Mouse (Mus musculus): ENCODE measurements around the gene Rad18. TPM values are rescaled to one million over a fixed set of nuclear protein-coding genes. Genes with fewer than 3 reads are reported as not detected.

Rad18 gene
- polyA plus RNA-seq, 2 experiments = 8.3 to 22.4 TPM

GRCm38 (mm10) chr6:112736471-112736870 lies 40.0 kb upstream of the Rad18 start:
- TF ChIP-seq CTCF (IDR thresholded peaks at IDR 0.05; ENCODE audit: low read depth) (no peak), EP300 (IDR thresholded peaks at IDR 0.05; ENCODE audit: low read depth) (no peak)
- Histone ChIP-seq H3K27me3 (ENCODE audit: control insufficient read depth, insufficient read depth, low read length) (no peaks in the 10 kb centered on the region), H3K4me1 (replicated peaks; ENCODE audit: control insufficient read depth in 2 of 2, insufficient read depth in 2 of 2, low read length in 1 of 2) (peaks cover 0 to 2% of the 10 kb centered on the region in 2 experiments; a peak in 1 of 4 replicates), H3K36me3 (replicated peaks; ENCODE audit: control insufficient read depth, insufficient read depth, low read depth) (no peaks in the 10 kb centered on the region), H3K9ac (replicated peaks) (no peak overlapping the region), H3K27ac (no peak overlapping the region), H3K4me2 (ENCODE audit: low read depth) (no peak overlapping the region), H3K9me3 (ENCODE audit: control insufficient read depth, low read length) (no peaks in the 10 kb centered on the region), H3K4me3 (ENCODE audit: insufficient read depth in 1 of 2, low read depth in 2 of 2, low read length in 2 of 2) (no peak overlapping the region)
- DNase-seq (ENCODE audit: low read depth in 3 of 3, low spot score in 3 of 3) (no peak), ATAC-seq (ENCODE audit: insufficient read depth) (no peak)
- 73% methylated on average over 3 of the region's 3 CpGs for WGBS (ENCODE audit: insufficient replicate concordance)

DNA sequence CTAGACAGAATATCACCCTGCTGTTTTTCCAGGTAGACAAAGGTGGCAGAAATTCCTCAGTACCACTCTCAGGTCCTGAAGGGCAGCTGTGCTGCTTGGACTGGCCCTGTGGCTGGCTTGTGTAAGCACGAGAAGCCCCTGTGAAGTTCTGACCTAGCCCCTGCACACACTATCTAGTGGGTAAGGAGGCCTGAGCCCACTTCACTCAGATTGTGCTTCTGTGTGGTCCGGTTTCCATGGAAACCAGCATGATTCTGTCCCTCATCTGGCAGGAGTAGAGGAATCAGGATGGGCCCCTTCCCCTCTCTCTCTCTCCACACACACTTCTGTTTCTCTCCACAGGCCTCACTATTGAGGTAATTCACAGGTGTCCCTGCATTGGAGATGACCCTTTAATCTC lies 38.6 kb upstream of the Rad18 start:
- no peak overlapping the region for H3K9ac ChIP-seq (replicated peaks)
- no peaks in the 10 kb centered on the region for H3K36me3 ChIP-seq (replicated peaks; ENCODE audit: control insufficient read depth, insufficient read depth, low read depth)
- no peak overlapping the region for H3K27ac ChIP-seq
- no peak overlapping the region for H3K4me2 ChIP-seq (ENCODE audit: low read depth)
- H3K4me3 ChIP-seq (ENCODE audit: insufficient read depth in 1 of 2, low read depth in 2 of 2, low read length in 2 of 2) = no peak overlapping the region
- ATAC-seq (ENCODE audit: insufficient read depth) (no peak), DNase-seq (ENCODE audit: low read depth in 3 of 3, low spot score in 3 of 3) (no peak)
- H3K4me1 ChIP-seq (replicated peaks; ENCODE audit: control insufficient read depth in 2 of 2, insufficient read depth in 2 of 2, low read length in 1 of 2) = peaks cover 0 to 2% of the 10 kb centered on the region in 2 experiments; a peak in 1 of 4 replicates
- H3K9me3 ChIP-seq (ENCODE audit: control insufficient read depth, low read length) = no peaks in the 10 kb centered on the region
- TF ChIP-seq EP300 (IDR thresholded peaks at IDR 0.05; ENCODE audit: low read depth) (no peak), CTCF (IDR thresholded peaks at IDR 0.05; ENCODE audit: low read depth) (no peak)
- no peaks in the 10 kb centered on the region for H3K27me3 ChIP-seq (ENCODE audit: control insufficient read depth, insufficient read depth, low read length)
- 55% methylated on average over 2 of the region's 2 CpGs for whole genome bisulfite sequencing (ENCODE audit: insufficient replicate concordance)

DNA sequence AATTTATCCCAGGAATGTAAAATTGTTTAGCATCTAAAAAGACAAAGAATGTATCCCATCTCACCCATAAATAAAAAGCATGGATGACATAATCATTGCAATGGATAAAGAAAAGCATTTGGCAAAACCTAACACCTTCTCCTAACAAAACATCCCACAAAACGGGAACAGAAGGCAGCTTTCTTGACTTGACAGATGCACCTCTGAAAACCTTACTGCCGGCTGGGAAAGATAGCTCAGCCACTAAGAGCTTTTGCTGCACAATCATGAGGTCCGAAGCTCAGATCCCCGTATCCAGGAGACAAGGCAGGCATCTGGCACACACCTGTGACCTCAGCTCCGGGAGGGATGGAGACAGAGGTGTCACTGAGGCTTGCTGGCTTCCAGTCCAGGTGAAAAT lies 37.5 kb upstream of the Rad18 start:
- no peak for DNase-seq (ENCODE audit: low read depth in 3 of 3, low spot score in 3 of 3)
- no peak for ATAC-seq (ENCODE audit: insufficient read depth)

GRCm38 (mm10) chr6:112732434-112732833 lies 35.9 kb upstream of the Rad18 start:
- no peaks in the 10 kb centered on the region for H3K36me3 ChIP-seq (replicated peaks; ENCODE audit: control insufficient read depth, insufficient read depth, low read depth)
- TF ChIP-seq EP300 (IDR thresholded peaks at IDR 0.05; ENCODE audit: low read depth) (no peak), CTCF (IDR thresholded peaks at IDR 0.05; ENCODE audit: low read depth) (peak; percentile 55)
- H3K9me3 ChIP-seq (ENCODE audit: control insufficient read depth, low read length) = no peaks in the 10 kb centered on the region
- H3K4me3 ChIP-seq (ENCODE audit: insufficient read depth in 1 of 2, low read depth in 2 of 2, low read length in 2 of 2) = no peak overlapping the region
- 76% methylated on average over 3 of the region's 3 CpGs for WGBS (ENCODE audit: insufficient replicate concordance)
- no peak for ATAC-seq (ENCODE audit: insufficient read depth)
- no peak overlapping the region for H3K4me2 ChIP-seq (ENCODE audit: low read depth)
- no peak overlapping the region for H3K27ac ChIP-seq
- H3K4me1 ChIP-seq (replicated peaks; ENCODE audit: control insufficient read depth in 2 of 2, insufficient read depth in 2 of 2, low read length in 1 of 2) = no peaks in the 10 kb centered on the region
- H3K9ac ChIP-seq (replicated peaks) = no peak overlapping the region
- H3K27me3 ChIP-seq (ENCODE audit: control insufficient read depth, insufficient read depth, low read length) = no peaks in the 10 kb centered on the region
- no peak for DNase-seq (ENCODE audit: low read depth in 3 of 3, low spot score in 3 of 3)

More for the DNA sequence above, 37.5 kb upstream of the Rad18 start:
- Histone ChIP-seq H3K4me1 (replicated peaks; ENCODE audit: control insufficient read depth in 2 of 2, insufficient read depth in 2 of 2, low read length in 1 of 2) (no peaks in the 10 kb centered on the region), H3K4me2 (ENCODE audit: low read depth) (no peak overlapping the region), H3K27me3 (ENCODE audit: control insufficient read depth, insufficient read depth, low read length) (no peaks in the 10 kb centered on the region), H3K9ac (replicated peaks) (no peak overlapping the region), H3K27ac (no peak overlapping the region), H3K36me3 (replicated peaks; ENCODE audit: control insufficient read depth, insufficient read depth, low read depth) (no peaks in the 10 kb centered on the region), H3K4me3 (ENCODE audit: insufficient read depth in 1 of 2, low read depth in 2 of 2, low read length in 2 of 2) (no peak overlapping the region), H3K9me3 (ENCODE audit: control insufficient read depth, low read length) (no peaks in the 10 kb centered on the region)
- WGBS (ENCODE audit: insufficient replicate concordance) = 63% methylated on average over 5 of the region's 5 CpGs
- no peak for TF ChIP-seq EP300 (IDR thresholded peaks at IDR 0.05; ENCODE audit: low read depth)
- TF ChIP-seq CTCF (IDR thresholded peaks at IDR 0.05; ENCODE audit: low read depth) = no peak

- Histone ChIP-seq H3K4me3 (ENCODE audit: insufficient read depth in 1 of 2, low read depth in 2 of 2, low read length in 2 of 2) (no peak overlapping the region), H3K27ac (no peak overlapping the region), H3K9me3 (ENCODE audit: control insufficient read depth, low read length) (no peaks in the 10 kb centered on the region), H3K4me1 (replicated peaks; ENCODE audit: control insufficient read depth in 2 of 2, insufficient read depth in 2 of 2, low read length in 1 of 2) (no peaks in the 10 kb centered on the region), H3K27me3 (ENCODE audit: control insufficient read depth, insufficient read depth, low read length) (no peaks in the 10 kb centered on the region), H3K9ac (replicated peaks) (no peak overlapping the region), H3K4me2 (ENCODE audit: low read depth) (no peak overlapping the region), H3K36me3 (replicated peaks; ENCODE audit: control insufficient read depth, insufficient read depth, low read depth) (no peaks in the 10 kb centered on the region)
- ATAC-seq (ENCODE audit: insufficient read depth) (no peak), DNase-seq (ENCODE audit: low read depth in 3 of 3, low spot score in 3 of 3) (no peak)
- 73% methylated on average over 10 of the region's 10 CpGs for WGBS (ENCODE audit: insufficient replicate concordance)
- TF ChIP-seq EP300 (IDR thresholded peaks at IDR 0.05; ENCODE audit: low read depth) (no peak), CTCF (IDR thresholded peaks at IDR 0.05; ENCODE audit: low read depth) (no peak)
Measured at GRCm38 (mm10) chr6:112731386-112731785, 34.9 kb upstream of the Rad18 start.

Measured in liver, embryonic 14.5 days (tissue).